8 mouse cellular contexts compared by ENCODE assay signal in genomic region chr10:127569450-127569849, GRCm38 (mm10). TPM values are rescaled to one million over a fixed set of nuclear protein-coding genes. Genes with fewer than 3 reads are reported as not detected.
A peak's percentile ranks its signal among the peaks of the same experiment; 100 is the strongest.
DNase-seq lines count a peak whose midpoint lies in the region; TF ChIP-seq lines count a peak whose summit lies in the region.

No protein-coding gene starts in this region.

- no peaks in the 10 kb centered on the region for H3K4me1 ChIP-seq in ES-Bruce4 (ENCODE audit: control insufficient read depth, insufficient read depth, low read length)
- H3K4me1 ChIP-seq in lung, adult 2 months (ENCODE audit: control insufficient read depth, insufficient read depth, low read length) = no peaks in the 10 kb centered on the region

- H3K9me3 ChIP-seq in ES-Bruce4 (replicated peaks; ENCODE audit: control insufficient read depth, insufficient read depth, low read length, poor library complexity, severe bottlenecking) = no peaks in the 10 kb centered on the region

- 9% methylated on average over 3 of the region's 3 CpGs for WGBS in lung, adult 2 months

- TF ChIP-seq EP300 in ES-Bruce4 (IDR thresholded peaks at IDR 0.05; ENCODE audit: insufficient read depth, low read depth, low read length) = no peak

- no peaks in the 10 kb centered on the region for H3K27me3 ChIP-seq in ES-Bruce4 (ENCODE audit: control insufficient read depth, insufficient read depth, low read length, poor library complexity, severe bottlenecking)

- no peak overlapping the region for H3K27ac ChIP-seq in ES-Bruce4 (ENCODE audit: insufficient read depth, low read length)

- H3K4me3 ChIP-seq in ES-Bruce4 (ENCODE audit: low read depth, low read length) = no peak overlapping the region
- no peak overlapping the region for H3K4me3 ChIP-seq in lung, adult 2 months (replicated peaks; ENCODE audit: extremely low read depth, low read depth, low read length)

- TF ChIP-seq CTCF in ES-Bruce4 (IDR thresholded peaks at IDR 0.05; ENCODE audit: low read depth, low read length) = peak; percentile 79
- TF ChIP-seq CTCF in lung, adult 2 months (IDR thresholded peaks at IDR 0.05; ENCODE audit: insufficient read depth, low read length) = peak; percentile 72

- TF ChIP-seq POLR2A in ES-Bruce4 (IDR thresholded peaks at IDR 0.05; ENCODE audit: insufficient read depth, low read length) = no peak
- TF ChIP-seq POLR2A in lung, adult 2 months (IDR thresholded peaks at IDR 0.05; ENCODE audit: borderline replicate concordance, extremely low read depth, low read depth, low read length) = no peak

- peak; percentile 75 for DNase-seq in adrenal gland, adult 2 months
- peak; percentile 85 for DNase-seq in embryo, embryonic 11 days
- DNase-seq in heart, adult 9 months (ENCODE audit: low spot score in 2 of 2) = peak; percentile 79 to 83
- peak; percentile 88 for DNase-seq in kidney, postnatal 14 days
- DNase-seq in lung, adult 2 months = peak; percentile 56
- DNase-seq in retina, adult 2 months (ENCODE audit: low read depth, low spot score) = peak; percentile 34
- peak; percentile 64 to 82 for DNase-seq in urinary bladder, postnatal 4 days (ENCODE audit: low spot score in 2 of 2)

- no peaks in the 10 kb centered on the region for H3K36me3 ChIP-seq in ES-Bruce4 (ENCODE audit: control insufficient read depth, insufficient read depth, low read length, poor library complexity, severe bottlenecking)

- no peak overlapping the region for H3K9ac ChIP-seq in ES-Bruce4 (ENCODE audit: low read depth, poor library complexity, severe bottlenecking)

RNA-seq across cellular contexts. Expression of gene Nxph4, which starts 35.1 kb away (rescaled TPM):
- 0.79 TPM in 1 of 2 replicates, not detected in the other for polyA plus RNA-seq in ES-Bruce4 (2011; ENCODE audit: insufficient read depth, insufficient read length, low read depth, missing spikeins)
- total RNA-seq in adrenal gland, adult 2 months (2021) = 10 to 100 TPM in 1 of 2 experiments, 1 to 10 TPM in 1; 5.0 to 11.7 TPM
- 7.4 and 7.8 TPM in 2 replicates for polyA plus RNA-seq in adrenal gland, adult 2 months (2012; rRNA removed)
- 0.23 and 0.24 TPM in 2 replicates for polyA plus RNA-seq in lung, adult 2 months (2012; rRNA removed)

RNA-seq across cellular contexts. Expression of gene Shmt2, which starts 47.2 kb away (rescaled TPM):
- polyA plus RNA-seq in ES-Bruce4 (2011; ENCODE audit: insufficient read depth, insufficient read length, low read depth, missing spikeins) = 67.4 and 68.2 TPM in 2 replicates
- 10 to 100 TPM; 43.3 to 48.8 TPM for total RNA-seq in adrenal gland, adult 2 months (2021)
- 84.2 and 106 TPM in 2 replicates for polyA plus RNA-seq in adrenal gland, adult 2 months (2012; rRNA removed)
- polyA plus RNA-seq in lung, adult 2 months (2012; rRNA removed) = 40.3 and 57.7 TPM in 2 replicates

RNA-seq across cellular contexts. Expression of gene Lrp1, which starts 51.5 kb away (rescaled TPM):
- 36.3 and 41.3 TPM in 2 replicates for polyA plus RNA-seq in ES-Bruce4 (2011; ENCODE audit: insufficient read depth, insufficient read length, low read depth, missing spikeins)
- total RNA-seq in adrenal gland, adult 2 months (2021) = 100 to 1,000 TPM; 138 to 196 TPM
- polyA plus RNA-seq in adrenal gland, adult 2 months (2012; rRNA removed) = 197 and 201 TPM in 2 replicates
- polyA plus RNA-seq in lung, adult 2 months (2012; rRNA removed) = 215 and 248 TPM in 2 replicates

RNA-seq across cellular contexts. Expression of gene Ndufa4l2, which starts 54.7 kb away (rescaled TPM):
- polyA plus RNA-seq in ES-Bruce4 (2011; ENCODE audit: insufficient read depth, insufficient read length, low read depth, missing spikeins) = 5.4 and 5.7 TPM in 2 replicates
- 10 to 100 TPM; 45.8 to 53.5 TPM for total RNA-seq in adrenal gland, adult 2 months (2021)
- polyA plus RNA-seq in adrenal gland, adult 2 months (2012; rRNA removed) = 86.0 and 107 TPM in 2 replicates
- polyA plus RNA-seq in lung, adult 2 months (2012; rRNA removed) = 107 and 124 TPM in 2 replicates

Comparison
In these comparisons a context has a peak if more than half of its experiments do, and no peak if none do; other contexts are left out.
1. DNase-seq: peak in every context shown above with its lines; median percentile 88 in kidney, postnatal 14 days; 85 in embryo, embryonic 11 days; 81 in heart, adult 9 months; 75 in adrenal gland, adult 2 months; 73 in urinary bladder, postnatal 4 days; 56 in lung, adult 2 months; 34 in retina, adult 2 months.